Mouse (Mus musculus) retina, adult 2 months (tissue): ENCODE measurements around the gene Celsr2.
A peak's percentile ranks its signal among the peaks of the same experiment; 100 is the strongest.

Experiments used
- DNase-seq: peaks from one replicate; pipeline ENCODE4 v3.0.0-alpha.2; 2012; ENCODE audit warnings: low read depth, low spot score

Gene Celsr2

GRCm38 (mm10) chr3:108414857-108415830 lies at the start of gene Celsr2:
Gene Celsr2, minus strand, starts transcription at chr3:108415552.
- no peak for DNase-seq

- peak; percentile 6 for DNase-seq
Measured at GRCm38 (mm10) chr3:108458866-108459265, 43.5 kb upstream of the Celsr2 start.

GRCm38 (mm10) chr3:108458380-108458779 lies 43.0 kb upstream of the Celsr2 start:
- DNase-seq, result no peak

- no peak for DNase-seq
Measured at GRCm38 (mm10) chr3:108454172-108454571, 38.8 kb upstream of the Celsr2 start.

- DNase-seq, result no peak
Measured at GRCm38 (mm10) chr3:108451969-108452368, 36.6 kb upstream of the Celsr2 start.

GRCm38 (mm10) chr3:108445366-108445705 lies 30.0 kb upstream of the Celsr2 start:
- DNase-seq, result no peak

- peak; percentile 76 for DNase-seq
Measured at GRCm38 (mm10) chr3:108444698-108445365, 29.5 kb upstream of the Celsr2 start, which contains the start of gene Sars. Gene Sars, minus strand, starts transcription at chr3:108445209.

- DNase-seq, result no peak
Measured at GRCm38 (mm10) chr3:108444029-108444428, 28.7 kb upstream of the Celsr2 start.

- no peak for DNase-seq
Measured at GRCm38 (mm10) chr3:108436380-108436714, 21.0 kb upstream of the Celsr2 start.

GRCm38 (mm10) chr3:108435701-108436379 lies 20.5 kb upstream of the Celsr2 start:
- DNase-seq, result no peak

GRCm38 (mm10) chr3:108433881-108434495 lies 18.6 kb upstream of the Celsr2 start:
- DNase-seq, result no peak

- DNase-seq, result no peak
Measured at GRCm38 (mm10) chr3:108433188-108433880, 18.0 kb upstream of the Celsr2 start.

- DNase-seq, result no peak
Measured at GRCm38 (mm10) chr3:108432542-108433187, 17.3 kb upstream of the Celsr2 start.

GRCm38 (mm10) chr3:108425624-108426018 lies 10.3 kb upstream of the Celsr2 start:
- no peak for DNase-seq

- no peak for DNase-seq
Measured at GRCm38 (mm10) chr3:108424944-108425623, 9.7 kb upstream of the Celsr2 start.

GRCm38 (mm10) chr3:108423844-108424801 lies 8.8 kb upstream of the Celsr2 start:
- DNase-seq, result no peak

- no peak for DNase-seq
Measured at GRCm38 (mm10) chr3:108423006-108423405, 7.7 kb upstream of the Celsr2 start.

GRCm38 (mm10) chr3:108415831-108416223 lies 475 bp upstream of the Celsr2 start:
- peak; percentile 53 for DNase-seq
